Mouse (Mus musculus) fat pad, adult 2 months (tissue): ENCODE measurements at regions not wholly inside any gene's neighbourhood (a gene's known extent, or its start where the extent isn't known, plus 50 kb on each side); places are given as distances from the start of the nearest gene placed in this dataset.

Experiments
- DNase-seq: peaks from one replicate; pipeline ENCODE4 v3.0.0-alpha.2; 2011; ENCODE audit warnings: low read depth, low spot score; ENCODE audit errors: extremely low read depth

GRCm38 (mm10) chr7:125354956-125355355, 89.5 kb upstream of the Kdm8 start:
- no peak for DNase-seq

DNA sequence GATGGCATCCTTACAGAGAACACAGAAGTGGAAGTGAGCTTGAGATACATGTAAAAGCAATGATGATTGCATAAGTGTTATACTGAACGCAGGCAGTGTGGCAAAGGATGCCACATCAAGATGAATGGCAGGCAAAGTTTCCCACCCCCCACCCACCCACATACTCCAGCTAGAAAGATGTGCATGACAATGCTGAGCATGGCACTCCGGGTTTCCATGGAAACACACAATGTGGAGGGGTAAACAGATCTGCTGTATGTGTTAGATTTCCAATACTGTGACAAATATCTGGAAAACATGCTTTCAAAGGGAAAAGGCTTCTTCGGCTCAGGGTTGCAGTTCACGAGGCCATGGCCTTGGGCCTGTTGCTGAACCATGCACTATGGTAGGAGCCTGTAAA, 86.5 kb upstream of the Kdm8 start:
- DNase-seq, result no peak

DNA sequence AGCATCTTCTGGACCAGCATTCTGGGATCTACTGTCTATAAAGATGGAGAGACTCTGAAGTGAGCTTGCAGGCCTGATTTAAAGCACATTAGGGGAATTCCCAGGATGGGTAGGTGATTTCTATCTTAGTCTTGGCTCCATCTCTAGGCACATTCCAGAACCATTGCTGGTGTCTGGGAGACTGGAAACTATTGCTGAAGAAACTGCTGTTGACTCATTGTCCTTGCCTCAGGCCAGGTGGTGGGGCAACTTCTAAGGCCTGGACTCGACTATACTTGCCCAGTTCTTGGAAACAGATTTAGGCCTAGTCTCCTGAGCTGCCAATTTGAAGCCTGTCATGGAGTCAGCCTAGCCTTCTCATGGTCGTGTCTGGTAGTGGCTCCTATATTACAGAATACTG, 61.5 kb upstream of the Kdm8 start:
- peak; percentile 84 for DNase-seq

DNA sequence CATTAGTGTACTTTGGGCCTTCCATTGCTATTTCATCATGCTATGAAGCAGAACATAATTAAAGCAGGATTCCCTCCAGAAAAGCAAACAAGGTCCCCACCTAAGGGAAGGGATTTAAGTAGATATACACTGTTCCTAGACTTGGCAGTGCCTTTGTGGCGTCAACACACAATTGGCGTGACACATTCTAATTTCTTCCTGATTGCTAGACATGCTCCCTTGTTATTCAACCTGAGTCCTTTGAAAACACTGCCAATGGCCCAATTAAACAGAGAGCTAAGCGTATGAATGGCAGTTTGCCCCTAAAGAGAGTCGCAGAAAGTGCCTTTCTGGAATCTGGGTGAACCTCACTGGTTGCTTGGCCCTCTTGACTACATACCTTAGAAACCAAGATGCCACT, 60.3 kb upstream of the Kdm8 start:
- peak; percentile 26 for DNase-seq

- no peak for DNase-seq
Measured at GRCm38 (mm10) chr7:125392536-125392935, 51.9 kb upstream of the Kdm8 start.

DNA sequence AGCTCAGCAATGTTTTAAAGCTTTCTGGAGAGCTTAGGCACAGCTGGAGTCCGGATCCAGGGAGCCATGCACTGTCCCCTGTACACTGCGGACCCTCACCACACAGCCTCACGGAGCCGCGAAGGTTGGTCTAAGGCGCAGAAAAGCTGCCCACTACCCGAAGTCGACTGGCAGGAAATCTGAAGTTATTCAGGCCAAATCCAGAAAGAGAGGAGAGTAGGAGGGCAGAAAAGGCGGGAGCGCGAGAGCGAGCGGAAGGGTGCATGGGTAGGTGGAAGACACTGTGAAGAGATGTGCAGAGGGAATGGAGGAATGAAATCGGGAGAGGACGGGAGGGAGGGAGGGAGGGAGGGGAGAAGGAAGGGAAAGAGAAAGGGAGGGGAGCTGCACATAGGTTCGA, 51.2 kb upstream of the Kdm8 start:
- no peak for DNase-seq

GRCm38 (mm10) chr7:125393654-125394346, 50.7 kb upstream of the Kdm8 start:
- no peak for DNase-seq
